Mouse (Mus musculus) midbrain, embryonic 15.5 days (tissue): Measurements from ENCODE around the gene Hmgb1. TPM values are rescaled to one million over a fixed set of nuclear protein-coding genes. Genes with fewer than 3 reads are reported as not detected.

Experiments
- ATAC-seq: fragments of 200-750 bp; cut with Nextera tagmentation; replicated peaks from 2 replicates; pipeline ENCODE4 v1.8.0; 2017; ENCODE audit warnings: moderate TSS enrichment
- H3K27ac ChIP-seq: fragments of 300-500 bp; sonication (generic); 2 replicates; pipeline ENCODE4 v1.5.1; 2015; ENCODE audit warnings: mild to moderate bottlenecking, inconsistent platforms
- H3K27me3 ChIP-seq: fragments of 300-500 bp; sonication (generic); replicated peaks from 2 replicates; pipeline ENCODE4 v1.6.1; 2015; ENCODE audit warnings: inconsistent platforms
- H3K36me3 ChIP-seq: fragments of 300-500 bp; sonication (generic); replicated peaks from 2 replicates; pipeline ENCODE4 v1.6.1; 2015; ENCODE audit warnings: inconsistent platforms
- H3K4me1 ChIP-seq: fragments of 300-500 bp; sonication (generic); 2 replicates; pipeline ENCODE4 v1.6.1; 2015; ENCODE audit warnings: inconsistent platforms
- H3K4me2 ChIP-seq: fragments of 300-500 bp; sonication (generic); 2 replicates; pipeline ENCODE4 v1.6.1; 2015; ENCODE audit warnings: inconsistent platforms, mild to moderate bottlenecking, moderate library complexity
- H3K4me3 ChIP-seq: fragments of 300-500 bp; sonication (generic); 2 replicates; pipeline ENCODE4 v1.5.1; 2015; ENCODE audit warnings: mild to moderate bottlenecking, inconsistent platforms
- H3K9ac ChIP-seq: fragments of 300-500 bp; sonication (generic); 2 replicates; pipeline ENCODE4 v1.6.1; 2015; ENCODE audit warnings: mild to moderate bottlenecking, inconsistent platforms
- H3K9me3 ChIP-seq: fragments of 300-500 bp; sonication (generic); 2 replicates; pipeline ENCODE4 v1.6.1; 2016; ENCODE audit warnings: inconsistent platforms
- WGBS: fragments of 180-500 bp; shearing (Covaris S2); methylation state at CpG from one replicate; pipeline ENCODE4 v1.1.7; 2015; ENCODE audit warnings: mixed read lengths; 5-methylcytosine and 5-hydroxymethylcytosine counted together
- polyA plus RNA-seq: library from polyadenylated mRNA; unstranded; fragments of >200 nt; fragmentation: Nextera tagmentation; extraction: Ambion mirVana; gene quantifications from 2 replicates; pipeline ENCODE4 v1.2.1, GENCODE M21; 2015

The Hmgb1 gene
- polyA plus RNA-seq, 1 experiment from 2014 or later, result 713 TPM

- no peaks in the 10 kb centered on the region for H3K27me3 ChIP-seq
- H3K4me1 ChIP-seq, result no peaks in the 10 kb centered on the region
- no peaks in the 10 kb centered on the region for H3K36me3 ChIP-seq
- H3K4me3 ChIP-seq, result no peak overlapping the region
- no peak overlapping the region for H3K4me2 ChIP-seq
- H3K9me3 ChIP-seq, result no peaks in the 10 kb centered on the region
- H3K27ac ChIP-seq, result no peak overlapping the region
- no peak for ATAC-seq
- no peak overlapping the region for H3K9ac ChIP-seq
- 89% methylated on average over 5 of the region's 5 CpGs for WGBS
These were observed 94.8 kb downstream of the Hmgb1 start for GRCm38 (mm10) chr5:149089456-149089855.

- no peaks in the 10 kb centered on the region for H3K9me3 ChIP-seq
- 87% methylated on average over 6 of the region's 6 CpGs for WGBS
- H3K4me1 ChIP-seq, result no peaks in the 10 kb centered on the region
- no peak overlapping the region for H3K4me3 ChIP-seq
- no peak for ATAC-seq
- no peak overlapping the region for H3K4me2 ChIP-seq
- H3K9ac ChIP-seq, result no peak overlapping the region
- H3K27me3 ChIP-seq, result no peaks in the 10 kb centered on the region
- no peak overlapping the region for H3K27ac ChIP-seq
- H3K36me3 ChIP-seq, result no peaks in the 10 kb centered on the region
These were observed 95.4 kb downstream of the Hmgb1 start for GRCm38 (mm10) chr5:149088891-149089290.

- Histone ChIP-seq H3K4me2 (no peak overlapping the region), H3K4me3 (no peak overlapping the region), H3K27ac (no peak overlapping the region), H3K9me3 (no peaks in the 10 kb centered on the region), H3K36me3 (no peaks in the 10 kb centered on the region), H3K4me1 (no peaks in the 10 kb centered on the region), H3K9ac (no peak overlapping the region), H3K27me3 (no peaks in the 10 kb centered on the region)
- no peak for ATAC-seq
- 86% methylated on average over 3 of the region's 3 CpGs for WGBS
These were observed 96.1 kb downstream of the Hmgb1 start for GRCm38 (mm10) chr5:149088149-149088548.

GRCm38 (mm10) chr5:149086382-149087244 is 97.7 kb downstream of the Hmgb1 start:
- 89% methylated on average over 10 of the region's 10 CpGs for WGBS
- Histone ChIP-seq H3K4me1 (no peaks in the 10 kb centered on the region), H3K9ac (no peak overlapping the region), H3K4me2 (no peak overlapping the region), H3K27ac (no peak overlapping the region), H3K36me3 (no peaks in the 10 kb centered on the region), H3K27me3 (no peaks in the 10 kb centered on the region), H3K4me3 (no peak overlapping the region), H3K9me3 (no peaks in the 10 kb centered on the region)
- ATAC-seq, result no peak

GRCm38 (mm10) chr5:149080466-149080865 is 103.8 kb downstream of the Hmgb1 start:
- Histone ChIP-seq H3K4me2 (no peak overlapping the region), H3K36me3 (no peaks in the 10 kb centered on the region), H3K27me3 (no peaks in the 10 kb centered on the region), H3K9ac (no peak overlapping the region), H3K27ac (no peak overlapping the region), H3K4me3 (no peak overlapping the region), H3K9me3 (no peaks in the 10 kb centered on the region), H3K4me1 (no peaks in the 10 kb centered on the region)
- 94% methylated on average over 8 of the region's 8 CpGs for WGBS
- no peak for ATAC-seq

GRCm38 (mm10) chr5:149079758-149080150 is 104.5 kb downstream of the Hmgb1 start:
- 44% methylated on average over 7 of the region's 7 CpGs for WGBS
- no peak for ATAC-seq
- Histone ChIP-seq H3K27me3 (no peaks in the 10 kb centered on the region), H3K27ac (no peak overlapping the region), H3K4me1 (no peaks in the 10 kb centered on the region), H3K4me2 (no peak overlapping the region), H3K9ac (no peak overlapping the region), H3K4me3 (no peak overlapping the region), H3K36me3 (no peaks in the 10 kb centered on the region), H3K9me3 (no peaks in the 10 kb centered on the region)

- no peaks in the 10 kb centered on the region for H3K36me3 ChIP-seq
- 19% methylated on average over 18 of the region's 18 CpGs for WGBS
- no peak overlapping the region for H3K27ac ChIP-seq
- no peaks in the 10 kb centered on the region for H3K27me3 ChIP-seq
- H3K4me2 ChIP-seq, result no peak overlapping the region
- ATAC-seq, result no peak
- no peaks in the 10 kb centered on the region for H3K9me3 ChIP-seq
- no peaks in the 10 kb centered on the region for H3K4me1 ChIP-seq
- no peak overlapping the region for H3K9ac ChIP-seq
- H3K4me3 ChIP-seq, result no peak overlapping the region
These were observed 105.1 kb downstream of the Hmgb1 start for GRCm38 (mm10) chr5:149079018-149079757.

GRCm38 (mm10) chr5:149077136-149077535 is 107.2 kb downstream of the Hmgb1 start:
- no peak overlapping the region for H3K9ac ChIP-seq
- ATAC-seq, result no peak
- H3K9me3 ChIP-seq, result no peaks in the 10 kb centered on the region
- no peaks in the 10 kb centered on the region for H3K4me1 ChIP-seq
- no peaks in the 10 kb centered on the region for H3K27me3 ChIP-seq
- H3K4me3 ChIP-seq, result no peak overlapping the region
- WGBS, result 83% methylated on average over 8 of the region's 8 CpGs
- H3K27ac ChIP-seq, result no peak overlapping the region
- no peak overlapping the region for H3K4me2 ChIP-seq
- no peaks in the 10 kb centered on the region for H3K36me3 ChIP-seq

- Histone ChIP-seq H3K4me2 (no peak overlapping the region), H3K9me3 (no peaks in the 10 kb centered on the region), H3K27ac (no peak overlapping the region), H3K4me3 (no peak overlapping the region), H3K4me1 (no peaks in the 10 kb centered on the region), H3K36me3 (no peaks in the 10 kb centered on the region), H3K27me3 (no peaks in the 10 kb centered on the region), H3K9ac (no peak overlapping the region)
- 99% methylated on average over 5 of the region's 5 CpGs for WGBS
- no peak for ATAC-seq
These were observed 112.7 kb downstream of the Hmgb1 start for GRCm38 (mm10) chr5:149071546-149071945.

GRCm38 (mm10) chr5:149068745-149069144 is 115.5 kb downstream of the Hmgb1 start:
- H3K27me3 ChIP-seq, result no peaks in the 10 kb centered on the region
- H3K36me3 ChIP-seq, result no peaks in the 10 kb centered on the region
- 95% methylated on average over 10 of the region's 10 CpGs for WGBS
- H3K4me3 ChIP-seq, result no peak overlapping the region
- H3K9ac ChIP-seq, result no peak overlapping the region
- ATAC-seq, result no peak
- no peak overlapping the region for H3K27ac ChIP-seq
- no peaks in the 10 kb centered on the region for H3K9me3 ChIP-seq
- no peak overlapping the region for H3K4me2 ChIP-seq
- no peaks in the 10 kb centered on the region for H3K4me1 ChIP-seq

- Histone ChIP-seq H3K27ac (no peak overlapping the region), H3K9me3 (no peaks in the 10 kb centered on the region), H3K4me1 (no peaks in the 10 kb centered on the region), H3K4me3 (no peak overlapping the region), H3K4me2 (no peak overlapping the region), H3K36me3 (no peaks in the 10 kb centered on the region), H3K9ac (no peak overlapping the region), H3K27me3 (no peaks in the 10 kb centered on the region)
- 89% methylated on average over 17 of the region's 17 CpGs for WGBS
- ATAC-seq, result no peak
These were observed 116.0 kb downstream of the Hmgb1 start for GRCm38 (mm10) chr5:149068247-149068740.

GRCm38 (mm10) chr5:149067501-149067961 is 116.8 kb downstream of the Hmgb1 start:
- Histone ChIP-seq H3K9me3 (no peaks in the 10 kb centered on the region), H3K4me3 (no peak overlapping the region), H3K27me3 (no peaks in the 10 kb centered on the region), H3K9ac (no peak overlapping the region), H3K4me1 (no peaks in the 10 kb centered on the region), H3K4me2 (no peak overlapping the region), H3K36me3 (no peaks in the 10 kb centered on the region), H3K27ac (no peak overlapping the region)
- WGBS, result 65% methylated on average over 8 of the region's 8 CpGs
- ATAC-seq, result no peak
